ENCODE assay signal across 7 mouse cellular contexts in genomic region chr6:29198309-29199222, GRCm38 (mm10). TPM values are rescaled to one million over a fixed set of nuclear protein-coding genes. Genes with fewer than 3 reads are reported as not detected.
A peak's percentile ranks its signal among the peaks of the same experiment; 100 is the strongest.
DNase-seq lines count a peak whose midpoint lies in the region; ATAC-seq lines count a peak whose summit lies in the region.

No protein-coding gene starts in this region.

- H3K27ac ChIP-seq in embryonic facial prominence, embryonic 11.5 days (replicated peaks; ENCODE audit: low read depth, low read length) = no peak overlapping the region
- H3K27ac ChIP-seq in limb, embryonic 12.5 days = no peak overlapping the region
- peak overlapping the region; percentile 76; the same call in 1 of the 2 replicates for H3K27ac ChIP-seq in midbrain, embryonic 15.5 days

- 15% methylated on average over 25 of the region's 25 CpGs for WGBS in embryonic facial prominence, embryonic 11.5 days
- 19% methylated on average over 25 of the region's 25 CpGs for WGBS in limb, embryonic 12.5 days
- 7% methylated on average over 25 of the region's 25 CpGs for WGBS in midbrain, embryonic 15.5 days

- ATAC-seq in embryonic facial prominence, embryonic 11.5 days (replicated peaks; ENCODE audit: insufficient number of reproducible peaks, low FRiP score, low TSS enrichment, low read depth) = peak; percentile 66
- peak; percentile 57; the same call in 1 of the 2 replicates for ATAC-seq in limb, embryonic 12.5 days (ENCODE audit: insufficient number of reproducible peaks, insufficient read depth, low FRiP score, low TSS enrichment, low read depth)
- ATAC-seq in midbrain, embryonic 15.5 days (replicated peaks) = peak; percentile 89

- H3K36me3 ChIP-seq in embryonic facial prominence, embryonic 11.5 days (replicated peaks; ENCODE audit: control insufficient read depth, insufficient read depth, low read depth, low read length) = no peaks in the 10 kb centered on the region
- peaks cover 33% of the 10 kb centered on the region for H3K36me3 ChIP-seq in limb, embryonic 12.5 days
- 0 out of 2 replicates have a peak, but pooled peaks cover 8% of the 10 kb centered on the region for H3K36me3 ChIP-seq in midbrain, embryonic 15.5 days (replicated peaks)

- H3K27me3 ChIP-seq in embryonic facial prominence, embryonic 11.5 days (ENCODE audit: control insufficient read depth, insufficient read depth, low read length) = no peaks in the 10 kb centered on the region; the same call in 1 of the 2 replicates
- H3K27me3 ChIP-seq in limb, embryonic 12.5 days = peaks cover 15% of the 10 kb centered on the region; the same call in 1 of the 2 replicates
- 0 out of 2 replicates have a peak, but pooled peaks cover 3% of the 10 kb centered on the region for H3K27me3 ChIP-seq in midbrain, embryonic 15.5 days (replicated peaks)

- peak; percentile 94 for DNase-seq in adrenal gland, postnatal 10 days
- peak; percentile 97 for DNase-seq in embryonic facial prominence, embryonic 11.5 days (ENCODE audit: low spot score)
- peak; percentile 93 for DNase-seq in heart, adult 8-10 months (ENCODE audit: low spot score)
- peak; percentile 86 to 92 for DNase-seq in kidney, adult 8-10 months
- DNase-seq in spleen, adult 18-20 months = peak; percentile 60 to 76

- H3K4me2 ChIP-seq in embryonic facial prominence, embryonic 11.5 days (ENCODE audit: low read depth, low read length) = peak overlapping the region; percentile 26
- peak overlapping the region; percentile 60 for H3K4me2 ChIP-seq in limb, embryonic 12.5 days
- peak overlapping the region; percentile 57 for H3K4me2 ChIP-seq in midbrain, embryonic 15.5 days

- H3K4me3 ChIP-seq in embryonic facial prominence, embryonic 11.5 days (ENCODE audit: low read depth, low read length) = peak overlapping the region; percentile 11; the same call in 1 of the 2 replicates
- H3K4me3 ChIP-seq in limb, embryonic 12.5 days (replicated peaks) = peak overlapping the region; percentile 33
- peak overlapping the region; percentile 32 for H3K4me3 ChIP-seq in midbrain, embryonic 15.5 days

- H3K9ac ChIP-seq in embryonic facial prominence, embryonic 11.5 days (replicated peaks; ENCODE audit: low read length) = peak overlapping the region; percentile 13
- no peak overlapping the region; the same call in 1 of the 2 replicates for H3K9ac ChIP-seq in limb, embryonic 12.5 days (replicated peaks)
- H3K9ac ChIP-seq in midbrain, embryonic 15.5 days = peak overlapping the region; percentile 31

- no peaks in the 10 kb centered on the region; the same call in 1 of the 2 replicates for H3K4me1 ChIP-seq in embryonic facial prominence, embryonic 11.5 days (ENCODE audit: control insufficient read depth, insufficient read depth, low read length)
- H3K4me1 ChIP-seq in limb, embryonic 12.5 days (replicated peaks) = peaks cover 9% of the 10 kb centered on the region; the same call in 1 of the 2 replicates
- peaks cover 18% of the 10 kb centered on the region for H3K4me1 ChIP-seq in midbrain, embryonic 15.5 days

- H3K9me3 ChIP-seq in embryonic facial prominence, embryonic 11.5 days (replicated peaks; ENCODE audit: control insufficient read depth, low read length) = no peaks in the 10 kb centered on the region
- no peaks in the 10 kb centered on the region for H3K9me3 ChIP-seq in limb, embryonic 12.5 days
- no peaks in the 10 kb centered on the region for H3K9me3 ChIP-seq in midbrain, embryonic 15.5 days

RNA-seq across cellular contexts. Expression of gene Impdh1, which starts 17.6 kb away (rescaled TPM):
- total RNA-seq in adrenal gland, postnatal 10 days (2021) = 100 to 1,000 TPM; 351 to 403 TPM
- polyA plus RNA-seq in embryonic facial prominence, embryonic 11.5 days (2014; fragmentation: Nextera tagmentation; extraction: Ambion mirVana) = 28.1 and 31.7 TPM in 2 replicates
- 10 to 100 TPM; 16.5 to 24.0 (median 20.5) TPM for total RNA-seq in heart, adult 8-10 months (2022)
- 44.5 and 46.7 TPM in 2 replicates for polyA plus RNA-seq in limb, embryonic 12.5 days (2016; fragmentation: Nextera tagmentation; extraction: Ambion mirVana)
- polyA plus RNA-seq in midbrain, embryonic 15.5 days (2015; fragmentation: Nextera tagmentation; extraction: Ambion mirVana) = 59.3 and 63.4 TPM in 2 replicates

RNA-seq across cellular contexts. Expression of gene Prrt4, which starts 19.2 kb away (rescaled TPM):
- 1 to 10 TPM; 4.2 to 5.6 TPM for total RNA-seq in adrenal gland, postnatal 10 days (2021)
- 1.3 and 1.5 TPM in 2 replicates for polyA plus RNA-seq in embryonic facial prominence, embryonic 11.5 days (2014; fragmentation: Nextera tagmentation; extraction: Ambion mirVana)
- 1 to 10 TPM; 2.2 to 3.2 (median 2.9) TPM for total RNA-seq in heart, adult 8-10 months (2022)
- 1.1 and 1.6 TPM in 2 replicates for polyA plus RNA-seq in limb, embryonic 12.5 days (2016; fragmentation: Nextera tagmentation; extraction: Ambion mirVana)
- polyA plus RNA-seq in midbrain, embryonic 15.5 days (2015; fragmentation: Nextera tagmentation; extraction: Ambion mirVana) = 9.8 and 10.7 TPM in 2 replicates

RNA-seq across cellular contexts. Expression of gene Rbm28, which starts 33.8 kb away (rescaled TPM):
- total RNA-seq in adrenal gland, postnatal 10 days (2021) = 10 to 100 TPM; 21.4 to 29.1 TPM
- polyA plus RNA-seq in embryonic facial prominence, embryonic 11.5 days (2014; fragmentation: Nextera tagmentation; extraction: Ambion mirVana) = 60.7 and 64.8 TPM in 2 replicates
- total RNA-seq in heart, adult 8-10 months (2022) = 10 to 100 TPM; 15.1 to 19.7 (median 18.9) TPM
- 54.0 and 59.5 TPM in 2 replicates for polyA plus RNA-seq in limb, embryonic 12.5 days (2016; fragmentation: Nextera tagmentation; extraction: Ambion mirVana)
- polyA plus RNA-seq in midbrain, embryonic 15.5 days (2015; fragmentation: Nextera tagmentation; extraction: Ambion mirVana) = 38.9 and 46.9 TPM in 2 replicates
